Mouse (Mus musculus) hematopoietic stem cell, adult 5-6 weeks (primary cell): ENCODE data around the gene Pdcd1lg2. TPM values are rescaled to one million over a fixed set of nuclear protein-coding genes. Genes with fewer than 3 reads are reported as not detected.

ENCODE experiments used
- ATAC-seq, 2 experiments: fragments of 125-278 bp in 1 of 2; replicated peaks in 1 of 2; 2 replicates each; pipeline ENCODE4 v1.8.0; 2016 to 2017; ENCODE audit warnings: inconsistent platforms in 2 of 2, mild to moderate bottlenecking in 2 of 2, moderate number of reproducible peaks in 2 of 2, low read depth in 1 of 2, moderate TSS enrichment in 1 of 2; ENCODE audit not compliant: low FRiP score in 2 of 2, poor library complexity in 2 of 2, severe bottlenecking in 2 of 2, insufficient read depth in 1 of 2, low TSS enrichment in 1 of 2
- total RNA-seq: library from RNA; stranded (forward); fragments of 172-1452, 232-1000 nt; gene quantifications from 2 replicates; pipeline ENCODE4 v1.2.3, GENCODE M21; 2017

Gene Pdcd1lg2
- total RNA-seq = 5.7 and 5.8 TPM in 2 replicates

GRCm38 (mm10) chr19:29410619-29411018 lies at the start of gene Pdcd1lg2:
Gene Pdcd1lg2 (plus strand): TSS chr19:29410919.
- ATAC-seq = no peak

GRCm38 (mm10) chr19:29361468-29362130 lies 49.1 kb upstream of the Pdcd1lg2 start:
- peak; percentile 97 to 98 for ATAC-seq

GRCm38 (mm10) chr19:29362173-29362930 lies 48.4 kb upstream of the Pdcd1lg2 start:
- no peak for ATAC-seq

DNA sequence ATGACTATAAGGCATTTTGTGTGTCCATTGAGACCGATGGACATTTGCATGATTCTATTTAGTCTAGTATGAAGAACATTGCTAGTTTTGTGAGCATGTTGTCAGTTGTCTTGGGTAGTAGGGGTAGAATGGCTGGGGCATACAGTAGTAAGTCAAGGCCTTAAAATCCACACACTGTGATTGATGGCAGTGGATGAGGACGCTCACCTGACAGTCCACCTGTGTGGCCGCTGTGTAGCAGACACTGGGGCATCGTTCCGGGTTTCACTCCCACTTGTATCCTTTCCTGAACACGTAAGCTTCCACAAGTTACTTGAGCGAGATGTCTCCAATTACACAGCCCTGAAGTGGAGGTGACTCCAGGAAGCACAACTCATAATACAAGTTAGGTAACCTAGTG lies 47.2 kb upstream of the Pdcd1lg2 start:
- no peak for ATAC-seq

DNA sequence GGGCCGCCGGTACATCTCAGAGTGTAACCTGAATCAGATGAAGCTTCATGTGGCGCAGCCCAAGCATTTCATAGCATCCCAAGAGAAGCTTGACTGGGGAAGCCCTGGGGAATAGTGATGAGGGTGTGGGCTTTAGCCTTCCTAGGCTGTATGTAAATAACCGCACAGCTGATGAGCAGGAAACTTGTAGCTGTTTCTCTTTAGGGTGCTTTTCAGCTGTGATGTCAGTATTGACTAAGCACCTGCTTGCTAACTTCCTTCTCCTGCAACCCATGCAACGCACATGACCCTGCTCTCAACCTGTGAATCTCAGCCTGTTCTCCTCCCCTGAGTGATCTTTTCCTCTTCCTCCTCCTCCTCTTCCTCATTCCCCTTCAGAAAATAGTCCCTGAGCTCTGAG lies 46.6 kb upstream of the Pdcd1lg2 start:
- no peak for ATAC-seq

DNA sequence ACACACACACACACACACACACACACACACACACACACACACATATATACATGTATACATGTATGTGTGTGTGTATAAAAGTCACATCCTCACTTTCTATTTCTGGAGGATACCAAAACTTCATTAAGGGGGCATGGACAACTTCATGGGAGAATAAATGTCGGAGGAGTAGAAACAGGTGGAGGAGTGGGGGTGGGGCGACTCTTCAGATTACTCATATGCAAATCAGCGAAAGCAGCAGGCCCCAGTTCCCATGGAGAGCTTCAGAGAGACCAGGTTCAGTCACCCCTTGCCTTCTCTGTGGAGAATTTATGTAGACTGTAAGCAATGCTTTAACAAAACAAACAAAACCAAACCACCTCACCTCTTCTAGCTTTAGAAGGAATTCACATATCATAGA lies 45.6 kb upstream of the Pdcd1lg2 start:
- no peak for ATAC-seq

GRCm38 (mm10) chr19:29366226-29366968 lies 44.3 kb upstream of the Pdcd1lg2 start:
- ATAC-seq = no peak

GRCm38 (mm10) chr19:29366969-29367622 lies 43.6 kb upstream of the Pdcd1lg2 start, which contains the start of the genes Plgrkt and Cd274:
Gene Plgrkt (minus strand): TSS chr19:29367390.
Gene Cd274 (plus strand): TSS chr19:29367455.
- peak; percentile 89 to 94 for ATAC-seq

DNA sequence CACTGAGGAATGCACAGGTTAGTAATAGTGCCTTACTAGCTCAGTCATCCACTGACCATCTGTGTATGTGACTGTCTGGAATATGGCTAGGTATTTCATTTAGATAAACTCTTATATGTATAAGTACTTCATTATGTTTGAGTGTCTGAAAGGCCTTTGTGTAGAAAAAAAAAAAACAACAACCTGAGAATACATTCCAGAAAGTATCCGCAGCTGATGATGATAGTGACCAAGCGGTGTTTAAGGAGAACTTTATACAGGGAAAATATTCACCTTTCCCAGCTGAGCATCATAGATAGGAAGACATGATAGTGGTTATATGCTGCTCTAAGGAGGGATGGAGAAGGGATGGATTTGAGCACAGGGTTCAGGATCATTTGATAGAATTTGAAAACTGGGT lies 42.7 kb upstream of the Pdcd1lg2 start:
- ATAC-seq = no peak

DNA sequence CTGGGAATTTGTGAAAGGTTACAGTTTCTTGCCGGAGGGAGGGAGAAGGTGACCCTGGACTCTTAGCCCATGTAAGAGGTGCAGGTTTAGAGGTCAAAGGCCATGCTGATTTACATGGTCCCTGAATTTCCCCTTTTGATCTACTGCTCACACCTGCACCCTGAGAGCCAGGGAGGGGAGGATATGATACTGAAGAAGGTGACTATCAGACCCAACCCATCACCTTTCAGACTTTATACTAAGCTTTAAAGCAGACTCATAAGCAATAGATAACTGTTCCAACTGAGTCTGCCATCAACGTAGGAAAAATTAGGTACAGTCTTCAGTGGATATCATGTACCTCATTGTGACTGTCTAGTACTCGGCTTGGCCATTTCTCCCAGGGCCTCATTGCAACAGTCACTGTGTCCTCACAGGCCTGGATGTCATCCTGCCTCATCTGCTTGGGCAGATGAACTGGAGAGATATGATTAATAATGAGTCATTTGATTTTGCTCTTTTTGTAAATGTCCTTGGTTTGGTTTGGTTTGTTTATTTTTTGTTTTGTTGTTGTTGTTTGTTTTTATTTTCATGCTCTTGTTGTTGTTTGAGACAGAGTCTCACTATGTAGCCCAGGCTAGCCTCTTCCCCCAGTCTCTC lies 41.9 kb upstream of the Pdcd1lg2 start:
- no peak for ATAC-seq

GRCm38 (mm10) chr19:29370112-29370511 lies 40.6 kb upstream of the Pdcd1lg2 start:
- 0 out of 4 replicates have a peak, but pooled peaks of 1 of the 2 experiments have one; percentile 3 for ATAC-seq

DNA sequence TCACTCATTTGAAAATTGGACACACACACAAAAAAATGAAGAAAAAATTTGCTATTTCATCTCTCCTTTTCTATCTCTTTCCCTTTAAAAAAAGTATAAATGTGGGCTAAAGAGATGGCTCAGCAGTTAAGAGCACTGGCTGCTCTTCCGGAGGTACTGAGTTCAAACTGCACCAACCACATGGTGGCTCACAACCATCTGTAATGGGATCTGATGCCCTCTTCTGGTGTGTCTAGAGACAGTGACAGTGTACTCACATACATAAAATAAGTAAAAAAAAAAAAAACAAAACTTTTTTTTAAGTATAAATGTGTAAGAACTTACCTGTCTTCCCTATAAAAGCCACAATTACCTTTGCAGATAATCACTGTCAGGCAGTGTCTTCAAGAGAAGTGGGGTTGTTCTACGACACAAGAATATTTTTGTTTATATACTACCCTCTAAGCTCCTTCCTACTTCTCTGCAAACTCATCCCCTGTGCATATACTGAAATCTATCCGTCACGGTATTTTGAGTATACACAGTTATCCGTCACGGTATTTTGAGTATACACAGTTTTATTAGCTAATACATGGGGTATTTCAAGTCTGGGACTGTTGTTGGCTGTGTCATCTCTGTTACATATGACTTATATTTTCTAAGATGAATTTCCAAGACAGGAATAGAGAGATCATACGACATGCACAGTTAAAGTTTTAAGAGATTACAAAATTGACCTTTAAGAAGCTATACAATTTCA lies 40.0 kb upstream of the Pdcd1lg2 start:
- ATAC-seq = no peak

DNA sequence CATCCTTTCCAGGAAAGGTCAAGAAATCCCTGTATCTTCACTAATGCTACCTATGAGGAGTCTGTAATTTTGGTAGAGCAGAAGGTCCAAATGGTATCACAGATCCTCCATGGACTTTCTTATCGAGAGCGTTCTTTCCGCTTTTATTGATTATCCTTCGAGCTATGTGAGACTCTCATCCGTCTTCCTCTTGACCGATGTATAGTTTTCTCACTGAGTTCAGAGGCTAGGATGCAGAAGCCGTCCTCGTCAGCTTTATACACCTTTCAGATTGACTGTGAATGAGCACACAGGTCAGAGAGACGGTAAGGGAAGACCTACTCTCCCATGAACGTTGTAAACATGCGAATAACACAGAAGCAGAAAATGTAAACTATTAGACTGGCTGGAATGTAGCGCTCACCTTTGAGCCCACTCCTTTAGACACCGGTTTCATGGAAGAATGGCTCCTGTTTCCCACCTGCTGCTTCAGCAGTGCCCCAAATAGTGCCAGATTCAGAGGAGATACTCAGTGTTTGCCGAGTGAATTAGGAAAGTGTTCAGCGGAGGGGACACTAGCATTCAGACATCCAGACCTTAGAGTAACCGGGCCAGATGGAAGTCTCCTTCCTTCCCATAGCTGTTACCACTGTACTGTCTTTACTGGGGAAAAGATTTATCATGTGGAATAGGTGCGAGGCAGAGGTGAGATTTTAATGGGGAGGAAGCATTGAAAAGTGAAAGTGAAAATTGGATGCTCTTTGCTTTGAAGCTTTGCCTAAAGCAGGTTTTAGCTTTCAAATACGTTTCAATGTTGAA lies 39.2 kb upstream of the Pdcd1lg2 start:
- ATAC-seq = no peak

DNA sequence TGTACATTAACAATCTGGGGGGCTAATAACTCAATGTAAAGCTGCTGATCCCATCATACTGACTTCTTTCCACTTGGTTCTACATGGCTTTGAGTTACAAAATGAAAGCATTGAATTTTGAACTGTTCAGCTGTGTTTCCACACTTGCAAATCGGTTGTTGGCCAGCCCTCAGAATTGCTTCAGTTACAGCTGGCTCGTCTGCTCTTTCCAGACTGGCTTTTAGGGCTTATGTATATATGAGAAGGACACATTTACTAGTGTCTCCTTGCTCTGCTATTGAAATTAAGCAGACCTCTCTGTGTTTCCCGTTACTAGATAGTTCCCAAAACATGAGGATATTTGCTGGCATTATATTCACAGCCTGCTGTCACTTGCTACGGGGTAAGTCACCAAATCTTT lies 38.6 kb upstream of the Pdcd1lg2 start:
- no peak for ATAC-seq

GRCm38 (mm10) chr19:29372621-29373020 lies 38.1 kb upstream of the Pdcd1lg2 start:
- ATAC-seq = no peak

DNA sequence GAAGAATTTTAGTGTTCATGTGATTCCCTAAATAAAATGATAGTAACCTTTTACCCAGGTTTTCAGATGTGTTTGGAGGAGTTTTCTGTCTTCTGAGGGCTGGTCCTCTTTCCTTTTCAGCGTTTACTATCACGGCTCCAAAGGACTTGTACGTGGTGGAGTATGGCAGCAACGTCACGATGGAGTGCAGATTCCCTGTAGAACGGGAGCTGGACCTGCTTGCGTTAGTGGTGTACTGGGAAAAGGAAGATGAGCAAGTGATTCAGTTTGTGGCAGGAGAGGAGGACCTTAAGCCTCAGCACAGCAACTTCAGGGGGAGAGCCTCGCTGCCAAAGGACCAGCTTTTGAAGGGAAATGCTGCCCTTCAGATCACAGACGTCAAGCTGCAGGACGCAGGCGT lies 37.3 kb upstream of the Pdcd1lg2 start:
- ATAC-seq = no peak
